Mouse (Mus musculus): ENCODE measurements around the gene Pbx3. TPM values are rescaled to one million over a fixed set of nuclear protein-coding genes. Genes with fewer than 3 reads are reported as not detected.

Gene Pbx3
- polyA plus RNA-seq, 1 experiment from 2014 or later = 91.8 TPM

DNA sequence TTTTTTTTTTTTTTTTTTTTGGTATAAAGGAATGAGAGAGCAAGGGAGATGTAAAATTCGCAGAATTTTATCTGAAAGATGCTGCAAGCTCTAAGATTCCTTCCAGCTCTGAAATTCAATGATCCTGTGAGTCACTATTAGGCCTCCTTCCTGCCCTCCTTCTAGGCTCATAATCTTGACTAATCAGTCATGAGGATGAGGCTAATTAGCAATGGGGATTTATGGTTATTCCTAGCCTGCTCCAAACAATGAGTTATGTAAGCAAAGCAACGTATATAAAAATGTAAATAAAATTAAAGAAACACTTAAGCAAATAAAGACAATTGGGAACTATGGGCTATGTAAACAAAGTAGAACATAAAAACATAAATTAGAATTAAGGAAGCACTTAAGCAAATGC, 1.4 kb upstream of the Pbx3 start:
- Histone ChIP-seq H3K9me3 (ENCODE audit: control insufficient read depth, low read length) (no peaks in the 10 kb centered on the region), H3K4me3 (ENCODE audit: low read length) (no peak overlapping the region), H3K4me1 (ENCODE audit: control insufficient read depth, insufficient read depth, low read depth, low read length) (no peaks in the 10 kb centered on the region; the same call in 1 of the 2 replicates), H3K9ac (ENCODE audit: low read depth, low read length) (no peak overlapping the region), H3K27me3 (replicated peaks; ENCODE audit: control insufficient read depth, insufficient read depth, low read length) (no peaks in the 10 kb centered on the region), H3K27ac (ENCODE audit: low read depth, low read length) (no peak overlapping the region), H3K36me3 (ENCODE audit: control insufficient read depth, insufficient read depth, low read length) (no peaks in the 10 kb centered on the region), H3K4me2 (ENCODE audit: low read length) (no peak overlapping the region)
- no peak for ATAC-seq
- 74% methylated on average over 2 of the region's 2 CpGs for WGBS

DNA sequence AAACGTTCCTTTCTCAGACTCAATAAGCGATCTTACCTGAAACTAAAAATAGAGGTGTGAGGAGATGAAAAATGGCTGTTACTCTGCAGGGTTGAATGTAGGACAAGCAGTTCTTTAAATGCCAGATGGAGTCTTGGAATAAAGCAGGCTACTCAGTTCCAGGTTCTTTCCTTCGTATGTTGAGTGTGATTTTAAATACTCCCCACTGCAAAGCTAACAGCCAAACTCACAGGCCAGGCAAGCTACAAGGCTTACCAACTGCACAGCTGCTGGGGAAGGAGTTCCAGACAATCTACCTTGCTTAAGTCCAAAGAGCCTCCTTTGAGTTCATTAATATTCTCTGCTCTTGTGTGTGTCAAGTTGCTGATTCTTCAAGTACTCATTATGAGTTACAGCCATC, 944 bp upstream of the Pbx3 start:
- no peaks in the 10 kb centered on the region for H3K27me3 ChIP-seq (replicated peaks; ENCODE audit: control insufficient read depth, insufficient read depth, low read length)
- no peak for ATAC-seq
- no peaks in the 10 kb centered on the region for H3K36me3 ChIP-seq (ENCODE audit: control insufficient read depth, insufficient read depth, low read length)
- no peak overlapping the region for H3K4me2 ChIP-seq (ENCODE audit: low read length)
- no peak overlapping the region for H3K9ac ChIP-seq (ENCODE audit: low read depth, low read length)
- H3K4me3 ChIP-seq (ENCODE audit: low read length) = no peak overlapping the region
- no peak overlapping the region for H3K27ac ChIP-seq (ENCODE audit: low read depth, low read length)
- H3K4me1 ChIP-seq (ENCODE audit: control insufficient read depth, insufficient read depth, low read depth, low read length) = no peaks in the 10 kb centered on the region; the same call in none of the 2 replicates
- 46% methylated on average over 3 of the region's 3 CpGs for WGBS
- no peaks in the 10 kb centered on the region for H3K9me3 ChIP-seq (ENCODE audit: control insufficient read depth, low read length)

DNA sequence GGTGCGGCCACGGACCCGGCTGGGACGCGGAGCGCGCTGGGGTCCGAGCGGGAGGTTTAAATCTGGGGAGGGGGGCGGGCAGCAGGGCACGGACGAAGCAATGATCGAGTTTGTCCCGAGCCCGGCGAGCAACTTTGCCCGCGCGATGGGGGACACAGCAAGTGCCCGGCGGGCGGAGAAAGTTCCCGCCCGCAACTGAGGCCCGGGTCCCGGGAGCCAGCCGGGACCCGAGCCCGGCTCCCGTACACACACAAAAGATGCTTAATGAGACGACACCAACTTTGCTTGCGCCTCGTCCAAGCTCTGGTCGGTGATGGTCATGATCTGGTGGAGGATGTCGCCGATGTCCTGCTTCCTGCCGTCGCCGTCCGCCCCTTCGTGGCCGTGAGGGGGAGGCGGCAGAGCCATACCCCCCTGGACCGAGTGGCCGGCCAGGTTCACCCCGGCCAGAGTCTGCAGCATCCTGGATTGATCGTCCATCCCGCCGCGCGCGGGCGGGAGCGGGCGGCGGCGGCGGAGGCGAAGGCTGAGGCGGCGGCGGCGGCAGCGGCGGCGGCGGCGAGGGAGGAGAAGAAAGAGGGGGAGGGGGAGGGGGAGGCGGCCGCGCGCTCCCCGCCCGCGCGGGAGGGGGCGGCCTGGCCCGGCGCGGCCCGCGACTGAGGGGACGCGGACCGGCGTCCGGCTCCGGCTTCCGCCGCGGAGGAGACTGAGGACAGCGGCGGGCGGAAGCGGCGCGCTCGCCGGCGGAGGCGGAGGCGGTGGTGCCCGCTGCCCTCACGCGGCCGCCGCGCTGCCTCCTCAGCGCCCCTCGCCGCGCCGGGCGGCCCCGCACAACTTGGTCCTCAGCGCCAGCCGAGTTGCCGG, 1.3 kb downstream of the Pbx3 start:
- no peaks in the 10 kb centered on the region for H3K9me3 ChIP-seq (ENCODE audit: control insufficient read depth, low read length)

DNA sequence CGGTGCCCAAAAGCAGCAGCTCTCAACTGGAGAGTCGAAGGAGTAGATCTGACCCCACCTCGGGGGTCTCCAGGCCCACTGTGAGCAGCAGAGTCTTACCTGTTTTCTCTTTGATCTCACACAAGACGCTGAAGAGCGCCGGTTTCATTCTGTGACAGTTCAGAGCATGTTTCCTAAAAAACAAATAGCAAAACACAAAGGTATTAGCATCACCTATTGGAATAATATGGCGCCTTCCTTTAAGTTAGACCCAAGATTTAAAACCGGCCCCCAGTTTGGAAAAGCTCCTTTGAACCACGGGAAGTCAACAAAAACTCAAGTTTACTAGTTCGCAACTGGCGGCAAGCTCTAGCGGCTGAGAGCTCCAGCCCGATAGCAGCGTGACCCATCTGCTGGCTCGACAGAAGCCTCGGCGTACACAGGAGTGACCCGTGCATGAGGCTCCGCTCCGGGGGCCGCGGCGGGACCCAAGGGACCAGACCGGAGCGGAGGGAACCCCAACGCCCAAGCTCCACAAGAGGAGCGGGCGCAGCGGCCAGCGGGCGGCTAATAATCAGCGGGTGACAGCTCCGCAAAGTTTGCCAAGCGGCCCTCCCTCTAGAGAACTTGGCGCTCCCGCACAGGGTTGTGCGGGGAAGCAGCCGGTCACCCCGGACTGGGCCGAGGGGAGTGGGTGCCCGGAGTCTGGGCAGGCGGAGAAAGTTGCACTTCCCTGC, 2.1 kb downstream of the Pbx3 start:
- no peaks in the 10 kb centered on the region for H3K36me3 ChIP-seq (ENCODE audit: control insufficient read depth, insufficient read depth, low read length)
- WGBS = under 1% methylated on average over 40 of the region's 42 CpGs
- no peaks in the 10 kb centered on the region; the same call in none of the 2 replicates for H3K4me1 ChIP-seq (ENCODE audit: control insufficient read depth, insufficient read depth, low read depth, low read length)
- no peak for ATAC-seq
- H3K4me3 ChIP-seq (ENCODE audit: low read length) = peak overlapping the region; percentile 91
- no peaks in the 10 kb centered on the region for H3K9me3 ChIP-seq (ENCODE audit: control insufficient read depth, low read length)
- peak overlapping the region; percentile 98 for H3K27ac ChIP-seq (ENCODE audit: low read depth, low read length)
- H3K4me2 ChIP-seq (ENCODE audit: low read length) = peak overlapping the region; percentile 92
- peak overlapping the region; percentile 92 for H3K9ac ChIP-seq (ENCODE audit: low read depth, low read length)
- no peaks in the 10 kb centered on the region for H3K27me3 ChIP-seq (replicated peaks; ENCODE audit: control insufficient read depth, insufficient read depth, low read length)

More for the DNA sequence above, 1.3 kb downstream of the Pbx3 start:
- no peaks in the 10 kb centered on the region for H3K27me3 ChIP-seq (replicated peaks; ENCODE audit: control insufficient read depth, insufficient read depth, low read length)
- ATAC-seq = peak; percentile 23
- H3K4me1 ChIP-seq (ENCODE audit: control insufficient read depth, insufficient read depth, low read depth, low read length) = no peaks in the 10 kb centered on the region; the same call in none of the 2 replicates
- H3K9ac ChIP-seq (ENCODE audit: low read depth, low read length) = peak overlapping the region; percentile 92
- H3K4me3 ChIP-seq (ENCODE audit: low read length) = peak overlapping the region; percentile 91
- no peaks in the 10 kb centered on the region for H3K36me3 ChIP-seq (ENCODE audit: control insufficient read depth, insufficient read depth, low read length)
- H3K4me2 ChIP-seq (ENCODE audit: low read length) = peak overlapping the region; percentile 92
- peak overlapping the region; percentile 98 for H3K27ac ChIP-seq (ENCODE audit: low read depth, low read length)
- WGBS = under 1% methylated on average over 63 of the region's 118 CpGs

DNA sequence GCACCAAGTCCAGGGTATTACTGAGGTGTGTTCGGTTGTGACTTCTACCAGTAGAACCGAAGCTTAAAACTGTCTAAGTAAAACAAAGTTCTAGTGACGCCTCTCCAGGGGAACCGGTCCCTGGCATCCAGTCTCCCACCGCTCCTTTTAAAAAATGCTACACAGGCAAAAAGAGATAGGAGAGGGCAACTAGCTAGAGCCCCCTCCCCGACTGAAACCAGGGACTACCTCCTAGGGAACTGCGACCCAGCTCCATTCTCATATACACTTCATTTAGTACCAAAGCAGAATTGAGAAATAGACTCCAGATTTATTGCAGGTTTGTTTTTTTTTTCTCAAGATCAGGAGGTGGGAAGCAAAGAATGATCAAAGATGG, 2.6 kb downstream of the Pbx3 start:
- H3K9ac ChIP-seq (ENCODE audit: low read depth, low read length) = peak overlapping the region; percentile 92
- 7% methylated on average over 7 of the region's 7 CpGs for WGBS
- H3K27me3 ChIP-seq (replicated peaks; ENCODE audit: control insufficient read depth, insufficient read depth, low read length) = no peaks in the 10 kb centered on the region
- no peaks in the 10 kb centered on the region; the same call in none of the 2 replicates for H3K4me1 ChIP-seq (ENCODE audit: control insufficient read depth, insufficient read depth, low read depth, low read length)
- no peak for ATAC-seq
- peak overlapping the region; percentile 98 for H3K27ac ChIP-seq (ENCODE audit: low read depth, low read length)
- H3K4me3 ChIP-seq (ENCODE audit: low read length) = peak overlapping the region; percentile 91
- H3K9me3 ChIP-seq (ENCODE audit: control insufficient read depth, low read length) = no peaks in the 10 kb centered on the region
- H3K4me2 ChIP-seq (ENCODE audit: low read length) = peak overlapping the region; percentile 92
- H3K36me3 ChIP-seq (ENCODE audit: control insufficient read depth, insufficient read depth, low read length) = no peaks in the 10 kb centered on the region

DNA sequence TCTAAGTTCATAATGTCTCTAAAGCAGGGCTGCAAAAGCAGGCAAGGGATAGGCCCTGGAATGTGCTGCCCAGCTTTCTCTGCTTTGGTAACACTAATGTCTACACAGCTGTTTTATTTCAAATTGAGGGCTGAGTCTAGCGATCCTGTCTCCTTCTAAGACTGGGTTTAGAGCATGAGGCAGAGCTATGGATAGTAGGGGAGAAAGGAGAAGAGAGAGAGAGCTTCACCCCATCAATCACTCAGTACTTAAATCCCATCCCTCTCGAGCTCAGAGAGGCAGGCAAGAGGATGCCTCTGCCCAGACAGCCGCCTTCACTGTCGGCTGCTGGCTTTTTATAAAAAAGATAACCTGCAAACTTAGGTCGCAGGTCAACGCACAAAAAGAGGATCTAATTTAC, 4.5 kb downstream of the Pbx3 start:
- Histone ChIP-seq H3K9ac (ENCODE audit: low read depth, low read length) (peak overlapping the region; percentile 54), H3K4me1 (ENCODE audit: control insufficient read depth, insufficient read depth, low read depth, low read length) (peaks cover 3% of the 10 kb centered on the region), H3K27ac (ENCODE audit: low read depth, low read length) (peak overlapping the region; percentile 55), H3K27me3 (replicated peaks; ENCODE audit: control insufficient read depth, insufficient read depth, low read length) (no peaks in the 10 kb centered on the region), H3K36me3 (ENCODE audit: control insufficient read depth, insufficient read depth, low read length) (no peaks in the 10 kb centered on the region), H3K4me2 (ENCODE audit: low read length) (peak overlapping the region; percentile 54), H3K4me3 (ENCODE audit: low read length) (peak overlapping the region; percentile 37), H3K9me3 (ENCODE audit: control insufficient read depth, low read length) (no peaks in the 10 kb centered on the region)
- WGBS = 32% methylated on average over 6 of the region's 6 CpGs
- ATAC-seq = no peak

DNA sequence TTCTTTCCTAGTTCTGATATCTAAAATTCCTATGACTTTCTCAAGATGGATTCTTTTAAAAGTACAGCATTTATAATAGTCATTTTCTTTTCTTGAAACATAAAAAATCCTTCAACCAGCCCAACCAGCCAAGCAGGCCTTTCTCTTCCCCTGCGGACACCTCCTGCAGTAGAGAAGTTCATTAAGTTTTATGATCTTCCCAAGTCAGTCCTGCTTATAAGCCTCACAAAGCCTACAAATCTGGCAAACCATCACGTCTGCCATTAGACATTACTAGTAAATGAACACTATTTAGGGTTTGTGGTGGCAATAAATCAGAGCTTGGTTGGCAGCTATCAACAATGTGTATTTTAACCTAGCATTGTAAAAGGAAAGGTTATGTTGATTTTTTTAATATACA, 5.9 kb downstream of the Pbx3 start:
- peak overlapping the region; percentile 46; the same call in 1 of the 2 replicates for H3K27ac ChIP-seq (ENCODE audit: low read depth, low read length)

DNA sequence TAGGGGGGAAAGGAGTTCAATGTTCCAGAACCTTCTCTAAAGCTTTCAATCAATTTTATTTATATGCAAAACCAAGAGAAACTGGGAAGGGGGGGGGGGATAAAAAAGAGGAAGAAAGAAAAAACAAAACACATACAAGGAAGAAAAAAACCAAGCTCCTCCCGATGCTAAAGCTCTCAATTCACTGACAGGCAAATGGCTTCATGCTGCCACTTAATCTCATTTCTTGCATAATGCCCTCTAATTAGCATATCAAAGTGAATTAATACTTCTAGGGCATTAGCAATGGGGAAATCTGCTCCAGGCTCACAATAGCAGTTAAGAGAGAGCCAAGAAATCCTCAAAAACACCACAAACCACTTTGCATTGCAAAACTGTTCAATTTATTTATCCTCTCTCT, 9.3 kb downstream of the Pbx3 start:
- H3K4me3 ChIP-seq (ENCODE audit: low read length) = no peak overlapping the region
- peak overlapping the region; percentile 38 for H3K4me2 ChIP-seq (ENCODE audit: low read length)
- no peak overlapping the region; the same call in 1 of the 2 replicates for H3K9ac ChIP-seq (ENCODE audit: low read depth, low read length)
- H3K36me3 ChIP-seq (ENCODE audit: control insufficient read depth, insufficient read depth, low read length) = no peaks in the 10 kb centered on the region
- ATAC-seq = no peak
- H3K27ac ChIP-seq (ENCODE audit: low read depth, low read length) = 0 out of 2 replicates have a peak overlapping the region, but pooled peaks have one; percentile 29
- WGBS = 0% methylated on average over 1 of the region's 1 CpGs
- H3K9me3 ChIP-seq (ENCODE audit: control insufficient read depth, low read length) = no peaks in the 10 kb centered on the region
- peaks cover 21% of the 10 kb centered on the region for H3K4me1 ChIP-seq (ENCODE audit: control insufficient read depth, insufficient read depth, low read depth, low read length)
- no peaks in the 10 kb centered on the region for H3K27me3 ChIP-seq (replicated peaks; ENCODE audit: control insufficient read depth, insufficient read depth, low read length)

More for the DNA sequence above, 5.9 kb downstream of the Pbx3 start:
- no peaks in the 10 kb centered on the region for H3K27me3 ChIP-seq (replicated peaks; ENCODE audit: control insufficient read depth, insufficient read depth, low read length)
- peak overlapping the region; percentile 43 for H3K4me2 ChIP-seq (ENCODE audit: low read length)
- H3K4me1 ChIP-seq (ENCODE audit: control insufficient read depth, insufficient read depth, low read depth, low read length) = peaks cover 6% of the 10 kb centered on the region
- H3K9me3 ChIP-seq (ENCODE audit: control insufficient read depth, low read length) = no peaks in the 10 kb centered on the region
- WGBS = 54% methylated on average over 2 of the region's 2 CpGs
- ATAC-seq = no peak
- H3K36me3 ChIP-seq (ENCODE audit: control insufficient read depth, insufficient read depth, low read length) = no peaks in the 10 kb centered on the region
- H3K4me3 ChIP-seq (ENCODE audit: low read length) = peak overlapping the region; percentile 25
- H3K9ac ChIP-seq (ENCODE audit: low read depth, low read length) = no peak overlapping the region

DNA sequence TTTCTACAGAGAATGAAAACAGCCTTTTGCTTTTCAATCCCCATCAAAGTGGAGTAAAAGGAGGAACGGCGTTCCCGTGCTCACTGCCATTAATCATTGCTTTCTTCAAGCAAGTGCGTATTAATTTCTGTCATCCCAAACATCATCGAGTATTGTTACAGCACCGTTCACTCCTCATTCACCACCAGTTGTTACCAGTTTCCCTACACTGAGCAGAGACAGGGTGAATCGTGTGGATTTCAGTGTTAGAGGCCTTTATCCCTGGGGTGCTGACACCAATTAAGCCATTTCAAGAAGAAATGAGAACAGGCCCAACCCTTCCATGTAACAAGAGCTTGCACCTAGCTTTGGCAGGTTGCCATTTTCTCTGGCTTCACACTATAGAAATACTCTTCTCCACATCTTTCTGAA, 17.1 kb downstream of the Pbx3 start:
- H3K9ac ChIP-seq (ENCODE audit: low read depth, low read length) = no peak overlapping the region
- 22% methylated on average over 7 of the region's 7 CpGs for WGBS
- no peak overlapping the region for H3K4me3 ChIP-seq (ENCODE audit: low read length)
- H3K36me3 ChIP-seq (ENCODE audit: control insufficient read depth, insufficient read depth, low read length) = no peaks in the 10 kb centered on the region
- peaks cover 18% of the 10 kb centered on the region for H3K4me1 ChIP-seq (ENCODE audit: control insufficient read depth, insufficient read depth, low read depth, low read length)
- H3K4me2 ChIP-seq (ENCODE audit: low read length) = no peak overlapping the region
- 0 out of 2 replicates have a peak, but pooled peaks have one; percentile 25 for ATAC-seq
- no peaks in the 10 kb centered on the region for H3K27me3 ChIP-seq (replicated peaks; ENCODE audit: control insufficient read depth, insufficient read depth, low read length)
- H3K9me3 ChIP-seq (ENCODE audit: control insufficient read depth, low read length) = no peaks in the 10 kb centered on the region
- H3K27ac ChIP-seq (ENCODE audit: low read depth, low read length) = no peak overlapping the region; the same call in 1 of the 2 replicates
